ENCODE assay signal across 14 mouse cellular contexts in genomic region chr13:44221721-44222120, GRCm38 (mm10).
DNase-seq lines count a peak whose midpoint lies in the region; ATAC-seq and TF ChIP-seq lines count a peak whose summit lies in the region.
"Had no signal": no experiment of that assay in that cellular context is flagged by ENCODE, and none has a peak within 500 bp of the region (broad histone marks: within the 10 kb centered on the region; RNA-seq: fewer than 3 reads in every experiment).

No protein-coding gene starts in this region.

- no peak overlapping the region for H3K4me2 ChIP-seq in hindbrain, embryonic 11.5 days (replicated peaks; ENCODE audit: low read depth, low read length)
- H3K4me2 ChIP-seq in midbrain, postnatal 0 days (ENCODE audit: low read depth, low read length, poor library complexity, severe bottlenecking) = no peak overlapping the region
- H3K4me2 ChIP-seq: embryonic facial prominence, embryonic 13.5 days; heart, embryonic 15.5 days had no signal

- H3K27ac ChIP-seq in hindbrain, embryonic 10.5 days = peak overlapping the region; percentile 66
- H3K27ac ChIP-seq in hindbrain, embryonic 11.5 days (ENCODE audit: low read depth, low read length) = no peak overlapping the region
- peak overlapping the region; percentile 73 for H3K27ac ChIP-seq in midbrain, embryonic 10.5 days (replicated peaks)
- H3K27ac ChIP-seq in midbrain, postnatal 0 days (ENCODE audit: low read depth, low read length) = no peak overlapping the region
- H3K27ac ChIP-seq: embryonic facial prominence, embryonic 13.5 days; heart, embryonic 15.5 days had no signal

- peaks cover 13% of the 10 kb centered on the region; the same call in 1 of the 2 replicates for H3K9me3 ChIP-seq in hindbrain, embryonic 10.5 days
- no peaks in the 10 kb centered on the region for H3K9me3 ChIP-seq in hindbrain, embryonic 11.5 days (ENCODE audit: control insufficient read depth, low read length)
- peaks cover 12% of the 10 kb centered on the region for H3K9me3 ChIP-seq in midbrain, embryonic 10.5 days (replicated peaks)
- no peaks in the 10 kb centered on the region for H3K9me3 ChIP-seq in midbrain, postnatal 0 days (ENCODE audit: low read length)
- H3K9me3 ChIP-seq: heart, embryonic 15.5 days had no signal

- peak; percentile 53 to 60 for DNase-seq in cerebellum, postnatal 14 days
- DNase-seq in cerebellum, adult 8-10 months = no peak
- DNase-seq in hindbrain, embryonic 10.5 days (ENCODE audit: low spot score) = peak; percentile 21
- DNase-seq in hindbrain, embryonic 11.5 days (ENCODE audit: low spot score) = no peak
- no peak for DNase-seq in midbrain, embryonic 10.5 days (ENCODE audit: low spot score)
- DNase-seq in midbrain, postnatal 0 days (ENCODE audit: low spot score) = no peak
- DNase-seq in kidney, postnatal 4 days = peak; percentile 45 to 62
- DNase-seq: forebrain, postnatal 0 days; liver; spleen, adult 18-20 months had no signal

- peaks cover 35% of the 10 kb centered on the region for H3K27me3 ChIP-seq in hindbrain, embryonic 10.5 days (ENCODE audit: insufficient read depth, poor library complexity, severe bottlenecking)
- no peaks in the 10 kb centered on the region; the same call in 1 of the 2 replicates for H3K27me3 ChIP-seq in hindbrain, embryonic 11.5 days (ENCODE audit: control insufficient read depth, insufficient read depth, low read length)
- peaks cover 45% of the 10 kb centered on the region for H3K27me3 ChIP-seq in midbrain, embryonic 10.5 days (ENCODE audit: low read depth, poor library complexity, severe bottlenecking)
- H3K27me3 ChIP-seq in midbrain, postnatal 0 days (ENCODE audit: insufficient read depth, low read length) = no peaks in the 10 kb centered on the region
- H3K27me3 ChIP-seq: heart, embryonic 15.5 days had no signal

- peaks cover 26% of the 10 kb centered on the region for H3K4me1 ChIP-seq in hindbrain, embryonic 10.5 days (replicated peaks)
- peaks cover 3% of the 10 kb centered on the region; the same call in 1 of the 2 replicates for H3K4me1 ChIP-seq in hindbrain, embryonic 11.5 days (replicated peaks; ENCODE audit: control insufficient read depth, insufficient read depth, low read length)
- H3K4me1 ChIP-seq in midbrain, embryonic 10.5 days = peaks cover 32% of the 10 kb centered on the region
- H3K4me1 ChIP-seq in midbrain, postnatal 0 days (ENCODE audit: insufficient read depth, low read length) = no peaks in the 10 kb centered on the region

- H3K9ac ChIP-seq in hindbrain, embryonic 11.5 days (ENCODE audit: low read depth, low read length) = no peak overlapping the region
- no peak overlapping the region for H3K9ac ChIP-seq in midbrain, postnatal 0 days (replicated peaks; ENCODE audit: low read length, poor library complexity, severe bottlenecking)
- H3K9ac ChIP-seq: embryonic facial prominence, embryonic 13.5 days; forebrain, postnatal 0 days; heart, embryonic 15.5 days had no signal

- H3K36me3 ChIP-seq in hindbrain, embryonic 10.5 days = no peaks in the 10 kb centered on the region
- H3K36me3 ChIP-seq in hindbrain, embryonic 11.5 days (ENCODE audit: control insufficient read depth, insufficient read depth, low read length) = no peaks in the 10 kb centered on the region
- no peaks in the 10 kb centered on the region for H3K36me3 ChIP-seq in midbrain, embryonic 10.5 days
- H3K36me3 ChIP-seq in midbrain, postnatal 0 days (ENCODE audit: insufficient read depth, low read length) = no peaks in the 10 kb centered on the region
- H3K36me3 ChIP-seq: embryonic facial prominence, embryonic 13.5 days; heart, embryonic 15.5 days had no signal

- no peak for ATAC-seq in hindbrain, embryonic 11.5 days (ENCODE audit: low FRiP score)
- ATAC-seq in midbrain, postnatal 0 days (ENCODE audit: low FRiP score) = no peak
- no peak for ATAC-seq in erythroblast, adult 5-6 weeks (replicated peaks; ENCODE audit: low FRiP score, poor library complexity, severe bottlenecking)
- ATAC-seq: forebrain, postnatal 0 days; intestine, embryonic 16.5 days had no signal

- TF ChIP-seq CTCF in midbrain, postnatal 0 days (IDR thresholded peaks at IDR 0.05) = no peak

- H3K4me3 ChIP-seq in hindbrain, embryonic 10.5 days = no peak overlapping the region
- H3K4me3 ChIP-seq in hindbrain, embryonic 11.5 days (ENCODE audit: low read depth, low read length) = no peak overlapping the region
- no peak overlapping the region for H3K4me3 ChIP-seq in midbrain, embryonic 10.5 days
- no peak overlapping the region for H3K4me3 ChIP-seq in midbrain, postnatal 0 days (ENCODE audit: low read depth, low read length)
- H3K4me3 ChIP-seq: embryonic facial prominence, embryonic 13.5 days; heart, embryonic 15.5 days had no signal

- WGBS in hindbrain, embryonic 10.5 days = 35% methylated on average over 5 of the region's 5 CpGs
- WGBS in hindbrain, embryonic 11.5 days = 38% methylated on average over 5 of the region's 5 CpGs
- 37% methylated on average over 5 of the region's 5 CpGs for WGBS in midbrain, embryonic 10.5 days
- whole genome bisulfite sequencing in midbrain, postnatal 0 days = 28% methylated on average over 5 of the region's 5 CpGs

Comparison
In these comparisons a context has a peak if more than half of its experiments do, and no peak if none do; other contexts are left out.
1. DNase-seq: peak in cerebellum, postnatal 14 days (2 of 2), hindbrain, embryonic 10.5 days (single experiment) and kidney, postnatal 4 days (2 of 2); none in cerebellum, adult 8-10 months (single experiment), hindbrain, embryonic 11.5 days (single experiment), midbrain, embryonic 10.5 days (single experiment) and midbrain, postnatal 0 days (single experiment).
2. H3K27ac ChIP-seq: peak in hindbrain, embryonic 10.5 days (single experiment) and midbrain, embryonic 10.5 days (single experiment); none in hindbrain, embryonic 11.5 days (single experiment) and midbrain, postnatal 0 days (single experiment).